Mouse (Mus musculus) left cerebral cortex, postnatal 14 days (tissue): ENCODE measurements around the gene Usp30. TPM values are rescaled to one million over a fixed set of nuclear protein-coding genes. Genes with fewer than 3 reads are reported as not detected.
A peak's percentile ranks its signal among the peaks of the same experiment; 100 is the strongest.

Experiments
- DNase-seq, 2 experiments: peaks; one replicate each; pipeline ENCODE4 v3.0.0; 2021 to 2022; ENCODE audit warnings: low spot score in 2 of 2, mixed read lengths in 1 of 2
- intact Hi-C: fragments of 180-260 bp; cut with DNase I; formaldehyde crosslinking; loops from one replicate; pipeline ENCODE4 v1.15.1; 2025
- total RNA-seq, 2 experiments: library from RNA; stranded (reverse); gene quantifications; 2 replicates each; pipeline ENCODE4 v1.2.3; 2021

Usp30 gene
- total RNA-seq, 2 experiments from 2014 or later = 29.6 to 34.6 TPM

DNA sequence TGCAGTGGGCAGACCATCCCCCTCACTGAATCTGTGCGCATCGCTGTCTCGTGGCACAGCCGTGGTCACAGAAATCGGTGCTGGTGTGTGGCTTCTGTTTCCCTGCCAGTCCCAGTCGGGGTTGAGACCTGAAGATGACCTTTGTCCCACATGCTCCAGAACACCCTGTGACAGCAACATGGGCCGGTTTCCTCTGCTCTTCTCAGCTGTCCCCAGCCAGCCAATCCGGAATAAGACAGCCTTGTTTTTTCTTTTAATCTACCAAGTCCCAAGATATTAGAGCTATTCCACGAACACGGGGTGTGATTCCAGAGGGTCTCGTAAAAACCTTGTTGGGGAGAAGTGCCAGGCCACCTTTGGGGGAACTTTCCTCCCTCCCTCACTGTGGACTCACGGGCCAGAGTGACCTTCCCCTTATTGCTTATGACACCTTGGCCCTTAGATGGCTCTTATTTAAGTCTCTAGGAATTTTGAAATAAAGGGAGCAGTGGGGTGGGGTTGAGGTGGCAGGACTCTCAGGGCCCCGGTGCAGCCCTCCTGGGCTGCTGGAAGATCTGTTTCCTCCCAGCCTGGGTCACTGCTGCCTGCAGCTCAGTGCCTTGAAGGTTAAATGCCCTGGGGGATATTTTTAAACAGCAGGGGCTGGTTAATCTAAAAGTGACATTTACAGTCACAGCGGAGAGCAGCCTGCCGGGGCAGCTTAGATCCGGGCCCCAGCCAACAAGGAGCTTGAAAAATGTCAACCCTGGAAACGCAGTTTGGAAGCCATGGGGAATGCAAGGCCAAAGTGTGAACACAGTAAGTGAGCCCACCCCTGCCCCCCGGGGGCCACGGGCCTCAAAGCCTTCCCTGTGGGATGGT lies 81.0 kb downstream of the Usp30 start, which contains the start of gene Acacb:
Acacb (plus strand) TSS at position 508 of the 861 bp plus-strand sequence.
- DNase-seq = no peak

DNA sequence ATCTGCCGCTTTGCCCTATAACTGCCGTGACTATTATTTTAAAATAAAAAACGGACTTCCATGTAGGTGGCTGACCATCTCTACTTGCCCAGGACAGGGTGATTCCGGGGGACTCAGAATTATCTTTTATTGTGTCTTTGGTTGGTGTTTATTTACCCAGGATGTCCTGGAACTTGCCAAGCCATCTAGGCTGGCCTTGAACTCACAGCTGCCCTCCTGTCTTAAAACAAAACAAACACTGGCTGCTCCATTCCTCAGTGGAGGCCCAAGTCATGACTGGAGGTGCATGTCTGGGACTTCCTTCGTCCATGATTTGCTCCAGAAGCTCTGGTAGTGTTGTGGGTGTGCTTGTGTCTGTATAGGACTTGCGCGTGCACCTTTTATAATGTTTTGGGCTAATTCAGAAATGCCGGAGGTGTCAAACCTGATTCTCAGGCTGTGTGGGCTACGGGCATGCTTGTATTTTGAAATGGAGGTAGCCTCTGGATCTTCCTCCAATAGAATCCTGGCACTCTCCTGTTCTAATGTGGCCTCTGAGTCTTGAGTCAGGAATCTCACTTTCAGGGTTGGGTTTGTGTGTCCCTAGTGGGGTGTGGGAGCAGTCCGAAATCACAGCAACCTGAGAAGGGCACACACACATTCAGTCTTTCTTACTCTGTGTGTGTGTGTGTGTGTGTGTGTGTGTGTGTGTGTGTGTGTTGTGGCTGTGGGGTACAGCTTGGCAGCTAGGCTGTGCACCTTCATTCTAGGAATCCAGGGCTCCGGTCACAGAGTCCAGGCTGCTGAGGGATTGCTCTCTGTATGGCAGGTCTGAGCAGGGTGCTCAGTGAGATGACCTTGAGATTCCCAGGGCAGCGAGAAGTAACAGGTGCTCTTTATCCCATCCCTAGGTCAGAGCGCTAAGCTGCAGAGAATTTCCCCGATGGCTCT lies 82.0 kb downstream of the Usp30 start:
- intact Hi-C loops = no loop called here
- no peak for DNase-seq

More for the DNA sequence above, 81.0 kb downstream of the Usp30 start, which contains the start of gene Acacb:
- intact Hi-C loops = no loop called here

DNA sequence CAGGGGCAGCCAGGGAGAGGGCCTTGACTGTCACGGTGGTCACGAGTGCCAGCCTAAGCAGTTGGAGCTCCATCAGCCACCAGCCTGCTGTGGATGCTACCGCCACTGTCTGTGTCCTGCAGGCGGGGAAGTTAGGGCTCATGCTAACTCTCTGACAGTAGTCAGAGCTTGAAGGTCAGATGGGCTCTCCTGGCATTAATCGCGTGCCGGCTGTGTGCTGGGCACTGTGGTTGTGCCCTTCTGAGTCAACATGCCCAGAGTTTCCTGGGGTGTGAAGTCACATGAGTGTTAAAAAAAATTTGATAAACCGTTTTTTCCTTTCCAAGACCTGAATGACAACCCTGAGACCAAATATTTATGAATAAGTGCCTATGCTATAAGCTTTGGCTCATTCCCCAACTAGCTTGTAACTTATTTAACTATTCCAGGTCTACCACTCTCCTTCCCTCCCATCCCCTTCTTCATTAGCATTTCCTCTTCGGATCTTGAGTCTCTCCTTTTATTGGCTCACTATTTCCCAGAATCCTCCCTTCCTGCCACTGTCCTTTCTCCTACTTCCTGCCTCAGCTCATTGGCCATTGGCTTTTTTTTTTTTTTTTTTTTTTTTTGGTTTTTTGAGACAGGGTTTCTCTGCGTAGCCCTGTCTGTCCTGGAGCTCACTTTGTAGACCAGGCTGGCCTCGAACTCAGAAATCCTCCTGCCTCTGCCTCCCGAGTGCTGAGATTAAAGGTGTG lies 87.3 kb downstream of the Usp30 start:
- DNase-seq = no peak
- intact Hi-C loops = no loop called here

DNA sequence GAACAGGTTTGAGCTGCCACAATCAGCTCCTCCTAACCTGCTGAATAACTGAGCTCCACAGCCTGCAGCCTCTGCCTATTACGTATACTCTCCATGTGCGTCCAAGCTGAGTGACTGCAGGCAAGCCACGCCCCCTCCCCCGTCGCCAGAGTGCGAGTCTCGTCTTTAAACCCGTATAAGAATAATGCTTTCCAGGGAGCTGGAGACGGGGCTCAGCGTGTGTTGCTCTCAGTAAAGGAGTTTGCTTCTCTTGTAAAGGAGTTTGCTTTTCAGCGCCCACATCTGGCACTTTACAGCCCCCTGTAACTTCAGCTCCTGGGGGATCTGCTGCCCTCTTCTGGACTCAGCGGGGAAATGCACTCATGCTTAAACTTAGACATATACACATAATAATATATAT lies 88.2 kb downstream of the Usp30 start:
- intact Hi-C loops = no loop called here
- no peak for DNase-seq

DNA sequence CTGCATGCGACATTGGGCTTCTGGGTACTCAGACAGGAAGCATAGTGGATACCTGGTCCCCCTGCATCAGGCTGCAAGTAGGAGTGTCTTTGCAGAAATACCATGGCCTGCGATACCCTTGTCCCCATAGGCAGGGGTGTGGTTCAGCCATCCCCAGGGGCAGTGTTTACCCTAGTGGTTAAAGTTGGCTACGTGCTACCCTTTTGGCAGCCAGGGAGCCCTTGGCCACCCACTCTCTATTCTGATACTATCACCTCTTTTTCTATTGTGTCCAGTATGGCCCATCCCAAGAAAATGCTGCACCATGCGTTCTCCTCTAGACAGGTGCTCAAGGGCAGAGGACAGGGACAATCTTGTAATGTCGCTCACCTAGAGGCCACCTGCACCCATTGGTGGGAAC lies 89.5 kb downstream of the Usp30 start:
- DNase-seq = no peak
- intact Hi-C loops = no loop called here

DNA sequence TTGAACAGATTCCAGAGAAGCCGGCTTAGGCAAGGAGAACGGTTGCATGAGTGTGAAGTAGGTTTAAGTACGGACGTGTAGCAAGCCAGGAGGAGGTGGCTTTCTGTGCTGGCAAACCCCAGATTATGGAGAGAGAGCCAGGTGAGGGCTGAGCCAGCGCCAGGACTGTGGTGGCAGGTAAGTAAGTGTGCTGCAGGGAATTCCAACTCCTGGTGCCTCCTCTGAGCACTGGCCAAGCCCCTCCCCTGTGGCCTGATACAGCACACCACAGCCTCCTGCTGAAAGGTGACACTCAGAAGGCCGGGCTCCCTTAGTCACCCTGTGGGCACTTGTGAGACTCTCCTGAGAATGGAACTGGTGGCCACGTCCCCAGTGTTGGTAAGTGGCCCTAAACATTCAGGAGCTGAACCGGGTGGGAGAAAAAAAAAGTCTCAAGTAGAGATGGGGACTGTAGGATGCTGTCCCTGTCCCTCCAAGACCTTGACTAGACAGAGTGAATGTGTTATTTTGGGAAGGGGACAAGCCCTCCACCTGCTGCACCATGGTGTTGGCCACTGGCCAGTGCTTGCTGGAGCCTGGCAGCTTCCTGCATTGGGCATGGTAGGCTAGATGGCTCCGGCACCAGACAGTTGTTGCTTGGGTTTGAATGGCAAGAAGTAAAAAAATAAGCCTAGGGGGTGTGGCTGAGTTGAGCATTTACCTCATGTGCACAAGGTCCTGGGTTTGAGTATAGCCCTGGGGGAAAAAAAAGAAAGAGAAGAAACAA lies 90.1 kb downstream of the Usp30 start:
- no peak for DNase-seq
- intact Hi-C loops = no loop called here

DNA sequence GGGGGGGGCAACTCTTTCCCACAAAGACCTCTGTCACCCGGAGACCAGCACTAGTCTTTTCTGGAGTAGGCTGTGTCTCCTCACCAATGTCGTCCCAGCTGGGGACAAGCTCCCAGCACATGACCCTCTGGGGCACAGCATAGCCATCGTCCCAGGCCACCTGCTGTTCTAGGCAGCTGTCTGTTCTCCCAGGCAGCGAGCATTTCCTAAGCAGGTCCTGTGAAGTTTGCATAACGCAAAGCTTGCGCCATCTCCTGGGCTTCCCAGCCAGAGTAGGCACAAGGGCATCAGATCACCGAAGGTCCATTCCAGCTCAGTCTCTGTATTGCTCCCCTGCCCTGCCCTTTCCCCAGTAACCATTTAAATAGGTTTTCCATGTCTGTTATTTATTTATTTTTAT lies 92.0 kb downstream of the Usp30 start:
- intact Hi-C loops = no loop called here
- DNase-seq = no peak

DNA sequence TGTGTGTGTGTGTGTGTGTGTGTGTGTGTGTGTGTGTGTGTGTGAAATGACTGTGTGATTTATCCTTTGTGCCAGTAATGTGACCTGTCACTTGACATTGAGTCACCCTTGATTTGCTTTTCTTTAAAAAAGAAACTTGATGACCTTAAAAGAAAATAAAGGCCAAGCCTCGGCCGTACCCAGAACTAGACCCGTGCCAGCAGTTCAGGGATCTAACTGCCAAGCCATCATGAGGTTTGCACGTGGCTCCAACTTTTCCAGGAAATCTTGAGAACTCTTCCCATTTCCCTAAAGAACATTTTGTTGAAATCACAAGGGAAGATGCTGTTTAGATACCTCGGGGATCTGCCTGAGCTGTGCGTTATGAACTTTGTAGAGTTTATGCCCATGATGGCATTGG lies 96.2 kb downstream of the Usp30 start:
- DNase-seq = no peak
- intact Hi-C loops = no loop called here

DNA sequence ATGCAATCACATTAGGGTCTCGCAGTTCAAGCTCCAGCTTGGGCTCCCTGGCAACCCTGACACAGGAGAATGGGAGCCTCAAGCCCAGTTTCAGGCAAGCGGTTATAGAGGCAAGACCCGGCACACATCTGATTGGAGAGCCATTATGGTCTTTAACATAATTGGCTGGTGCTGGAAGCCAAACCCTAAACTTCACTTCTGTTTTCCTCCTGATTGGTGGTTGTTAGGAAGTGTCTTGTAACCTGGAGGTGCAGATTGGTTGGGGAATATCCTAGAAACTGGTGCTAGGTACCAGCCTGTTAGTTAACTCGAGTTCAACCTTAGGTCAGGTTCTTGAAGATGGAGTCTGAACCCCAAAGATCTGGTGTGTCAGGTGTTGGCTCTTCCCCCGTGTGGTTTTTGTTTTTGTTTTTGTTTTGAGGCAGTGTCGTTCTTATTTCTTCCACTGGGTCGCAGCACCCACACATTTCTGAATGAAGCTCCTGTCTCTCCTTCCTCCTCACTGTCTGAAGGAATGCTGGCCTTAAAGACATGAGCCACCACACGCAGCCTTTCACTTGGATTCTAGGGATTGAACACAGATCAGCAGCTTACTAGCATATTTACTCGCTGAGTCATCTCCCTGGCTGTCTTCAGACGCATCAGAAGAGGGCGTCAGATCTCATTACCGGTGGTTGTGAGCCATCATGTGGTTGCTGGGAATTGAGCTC lies 97.0 kb downstream of the Usp30 start:
- intact Hi-C loops = no loop called here
- no peak for DNase-seq

DNA sequence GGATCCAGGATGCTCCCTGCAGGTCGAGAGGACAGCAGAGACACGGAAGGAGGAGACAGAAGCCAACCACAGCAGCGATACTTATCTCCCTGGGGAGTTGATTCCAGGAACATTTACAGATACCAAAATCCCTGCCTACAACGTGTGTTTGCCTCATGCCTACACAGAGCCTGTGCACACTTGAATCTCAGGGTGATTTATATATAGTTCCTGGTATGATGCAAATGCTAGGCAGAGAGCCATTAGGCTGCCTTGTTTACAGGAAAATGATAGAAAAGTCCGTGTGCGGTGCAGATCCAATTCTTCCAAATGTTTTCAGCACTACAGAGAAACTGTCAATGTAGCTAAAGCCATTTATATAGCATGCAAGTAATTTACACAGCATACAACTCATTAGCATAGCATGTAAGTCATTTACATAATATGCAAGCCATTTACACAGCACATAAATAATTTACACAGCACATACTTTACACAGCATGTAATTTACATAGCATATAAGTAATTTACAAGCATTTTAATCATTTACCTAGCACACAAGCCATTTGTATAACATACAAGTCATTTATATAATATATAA lies 97.9 kb downstream of the Usp30 start:
- DNase-seq = peak; percentile 32 to 62
- intact Hi-C loops = no loop called here

DNA sequence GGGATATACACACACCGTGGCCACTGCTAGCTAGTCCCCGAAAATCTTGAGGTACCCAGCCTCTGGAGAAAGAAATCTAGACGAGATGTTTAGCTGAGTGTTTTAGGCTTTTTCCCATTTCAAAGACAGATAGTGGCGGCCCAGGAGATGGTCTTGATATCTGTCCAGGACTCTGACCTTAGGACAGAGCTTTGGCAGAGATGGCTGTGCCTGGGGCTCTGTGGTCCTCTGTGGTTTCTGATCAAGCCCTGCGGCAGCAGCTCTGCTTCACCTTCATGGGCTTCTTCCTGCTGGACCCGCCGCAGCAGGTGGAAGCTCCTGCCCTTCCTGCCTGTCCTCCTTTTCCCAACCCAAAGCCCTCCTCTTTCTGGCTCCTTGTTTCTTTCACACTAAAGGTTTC lies 105.1 kb downstream of the Usp30 start:
- intact Hi-C loops = loop anchor here (10.0 kb wide), 1 partner anchor 134 kb away; no protein-coding TSS in a partner anchor
- DNase-seq = no peak

DNA sequence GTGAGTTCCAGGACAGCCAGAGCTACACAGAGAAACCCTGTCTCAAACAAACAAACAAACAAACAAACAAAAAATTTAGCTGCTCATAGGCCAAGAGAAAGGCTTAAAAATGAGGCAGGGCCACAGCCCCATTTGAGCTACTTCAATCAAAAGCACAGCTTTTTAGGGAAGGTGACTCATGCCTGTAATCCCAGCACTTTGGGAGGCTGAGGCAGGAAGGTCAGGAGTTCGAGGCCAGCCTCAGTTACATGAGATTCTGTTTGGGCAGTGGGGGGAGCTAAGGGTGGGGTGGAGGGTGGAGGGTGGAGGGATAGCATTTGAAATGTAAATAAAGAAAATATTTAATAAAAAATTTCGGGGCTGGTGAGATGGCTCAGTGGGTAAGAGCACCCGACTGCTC lies 107.7 kb downstream of the Usp30 start:
- DNase-seq = no peak
- intact Hi-C loops = loop anchor here (10.0 kb wide), 1 partner anchor 132 kb away; no protein-coding TSS in a partner anchor

DNA sequence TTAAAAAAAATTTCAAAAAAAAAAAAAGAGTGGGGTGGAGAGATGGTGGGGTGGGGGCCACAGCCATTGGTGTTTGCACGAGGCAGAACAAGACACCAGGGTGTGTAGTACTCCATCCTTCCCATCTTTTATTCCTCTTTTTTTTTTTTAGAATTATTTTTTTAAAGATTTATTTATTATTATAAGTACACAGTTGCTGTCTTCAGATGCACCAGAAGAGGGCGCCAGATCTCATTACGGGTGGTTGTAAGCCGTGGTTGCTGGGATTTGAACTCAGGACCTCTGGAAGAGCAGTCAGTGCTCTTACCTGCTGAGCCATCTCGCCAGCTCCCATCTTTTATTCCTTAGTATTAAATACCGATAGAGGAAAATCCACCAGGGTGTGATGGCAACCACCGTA lies 108.2 kb downstream of the Usp30 start:
- intact Hi-C loops = loop anchor here (10.0 kb wide), 1 partner anchor 131 kb away; no protein-coding TSS in a partner anchor
- no peak for DNase-seq

DNA sequence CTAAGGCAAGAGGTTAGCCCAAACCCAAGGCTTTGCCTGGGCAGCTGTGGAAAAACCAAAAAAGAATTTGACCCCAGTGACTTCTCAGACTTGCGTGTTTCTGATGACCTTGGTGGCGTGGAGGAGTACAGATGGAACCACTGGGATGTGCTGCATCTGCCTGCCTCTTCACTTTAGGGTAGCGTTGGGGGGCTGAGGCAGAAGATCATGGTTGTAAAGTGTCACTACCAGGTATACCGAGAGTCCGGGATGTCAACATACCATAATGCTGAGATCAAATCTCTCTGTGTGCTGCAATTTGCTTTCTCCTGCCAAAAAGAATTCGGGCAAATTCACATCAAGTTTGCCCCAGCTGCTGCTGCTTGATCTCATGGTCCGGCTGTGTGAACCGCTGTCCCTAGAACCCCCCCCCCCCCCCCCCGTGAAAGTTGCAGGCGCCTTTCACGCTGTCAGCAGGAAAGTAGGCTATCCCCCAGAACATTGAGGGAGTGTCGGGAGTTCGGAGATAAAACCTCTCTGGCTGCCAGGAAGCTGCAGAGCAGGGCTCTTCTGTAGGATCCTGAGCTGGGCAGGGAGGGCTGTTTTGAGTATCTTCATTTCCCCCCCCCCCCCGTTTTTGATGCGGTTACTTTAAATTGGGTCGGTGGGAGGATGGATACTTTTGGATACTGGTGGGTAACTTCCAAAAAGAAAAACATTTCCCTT lies 108.8 kb downstream of the Usp30 start:
- intact Hi-C loops = loop anchor here (10.0 kb wide), 1 partner anchor 131 kb away; no protein-coding TSS in a partner anchor
- no peak for DNase-seq
